Mouse (Mus musculus) retina, embryonic 14.5 days (tissue): ENCODE data around the gene Tcte2.

Experiments
- DNase-seq: peaks from one replicate; pipeline ENCODE4 v3.0.0-alpha.2; 2015; ENCODE audit warnings: low spot score

Gene Tcte2

GRCm38 (mm10) chr17:13745373-13745772 lies 16.3 kb downstream of the Tcte2 start:
- DNase-seq = peak; percentile 16

DNA sequence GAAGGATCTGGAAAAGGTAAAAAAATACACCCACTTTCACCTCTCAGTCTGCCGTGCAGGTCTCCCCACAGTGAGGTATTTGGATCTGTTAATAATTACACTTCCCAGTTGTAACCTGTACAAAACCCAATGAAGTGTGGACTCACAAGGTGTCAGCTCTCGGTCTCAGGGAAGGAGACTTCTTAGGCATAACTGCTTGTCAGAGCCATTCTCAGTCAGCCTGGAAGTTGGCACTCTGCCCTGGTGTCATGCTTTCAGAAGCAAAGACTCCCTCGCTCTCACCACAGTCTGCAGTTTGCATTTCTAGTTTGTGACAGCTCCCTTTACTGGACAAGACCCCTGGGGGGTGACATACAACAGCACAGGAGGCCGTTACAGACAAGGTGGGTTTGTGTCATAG lies 16.8 kb downstream of the Tcte2 start:
- DNase-seq = no peak

DNA sequence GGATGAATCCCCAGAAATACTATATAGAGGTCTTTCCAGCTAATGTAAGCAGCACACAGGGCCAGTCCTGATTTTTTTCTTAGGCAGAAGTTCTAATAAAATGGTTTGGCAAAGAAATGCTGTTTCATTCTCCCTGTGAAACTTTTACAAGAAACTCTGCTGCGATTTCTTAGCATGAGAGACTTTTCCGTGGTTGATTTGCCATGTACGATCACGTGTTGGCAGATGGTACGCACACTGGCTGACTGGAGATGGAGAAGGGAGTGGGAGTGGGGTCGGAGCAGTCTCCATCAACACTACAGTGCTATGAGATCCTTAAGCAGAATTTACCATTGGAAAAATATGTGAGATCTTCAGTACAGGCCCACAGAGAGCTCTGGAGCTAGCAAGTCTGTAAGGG lies 17.4 kb downstream of the Tcte2 start:
- DNase-seq = no peak

DNA sequence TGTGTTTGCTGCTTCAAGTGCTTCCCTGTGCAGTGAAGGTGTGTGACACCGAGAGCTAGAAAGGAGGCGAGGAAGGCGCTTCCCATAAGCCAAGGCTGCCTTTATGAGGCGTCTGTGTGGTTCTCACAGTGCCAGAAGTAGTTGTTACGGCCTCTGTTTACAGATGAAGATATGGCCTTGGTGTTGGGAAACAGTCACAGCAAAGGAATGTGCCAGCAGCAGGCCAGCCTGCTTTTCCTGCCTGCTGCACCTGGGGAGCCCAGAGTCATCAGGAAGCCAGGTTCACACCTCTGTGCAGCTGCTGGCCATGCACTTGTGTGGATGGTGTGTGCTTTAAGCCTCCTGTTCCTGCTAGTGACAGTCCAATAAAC lies 17.9 kb downstream of the Tcte2 start:
- no peak for DNase-seq

- DNase-seq = no peak
Observed at GRCm38 (mm10) chr17:13742941-13743708, 18.5 kb downstream of the Tcte2 start.

GRCm38 (mm10) chr17:13742334-13742733 lies 19.3 kb downstream of the Tcte2 start:
- DNase-seq = no peak

- DNase-seq = no peak
Observed at GRCm38 (mm10) chr17:13741611-13742010, 20.0 kb downstream of the Tcte2 start.

GRCm38 (mm10) chr17:13740796-13741195 lies 20.8 kb downstream of the Tcte2 start:
- DNase-seq = no peak

DNA sequence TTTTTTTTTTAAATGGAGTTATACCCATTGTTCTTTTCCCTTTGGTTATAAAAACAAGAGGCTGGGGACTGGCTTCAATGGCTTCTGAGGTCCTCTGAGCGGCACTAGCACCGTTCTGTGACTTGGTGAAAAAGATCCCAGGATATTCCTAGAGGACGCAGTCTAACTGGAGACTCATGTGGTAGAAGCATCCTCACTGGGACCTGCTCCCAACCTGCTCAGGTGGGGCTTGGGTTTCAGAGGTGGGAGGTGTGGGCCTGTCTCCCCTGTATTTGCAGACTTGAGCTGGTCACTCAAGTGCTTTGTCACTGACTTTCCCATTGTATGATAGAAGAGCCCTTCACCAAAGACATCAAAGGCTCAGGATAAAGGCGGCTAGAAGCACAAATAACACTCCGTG lies 21.6 kb downstream of the Tcte2 start:
- DNase-seq = no peak

DNA sequence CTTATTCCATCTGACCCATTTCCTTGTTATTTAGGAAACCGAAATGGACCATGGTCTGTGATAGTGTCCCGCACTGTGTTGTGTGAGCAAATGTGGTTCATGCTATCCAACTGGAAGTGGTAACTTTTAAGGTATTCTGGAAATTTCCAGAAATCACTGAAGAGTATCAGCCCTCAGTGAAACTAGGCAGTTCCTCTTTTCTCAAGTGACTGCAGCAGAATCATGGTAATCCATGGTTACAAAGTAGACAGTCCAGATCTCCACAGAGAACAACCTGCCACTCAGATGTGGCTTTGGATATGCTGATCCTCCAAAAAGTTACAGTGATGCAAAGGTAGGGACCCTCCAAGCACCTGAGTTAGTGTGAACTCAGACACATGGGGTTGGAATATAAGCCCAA lies 22.7 kb downstream of the Tcte2 start:
- no peak for DNase-seq

DNA sequence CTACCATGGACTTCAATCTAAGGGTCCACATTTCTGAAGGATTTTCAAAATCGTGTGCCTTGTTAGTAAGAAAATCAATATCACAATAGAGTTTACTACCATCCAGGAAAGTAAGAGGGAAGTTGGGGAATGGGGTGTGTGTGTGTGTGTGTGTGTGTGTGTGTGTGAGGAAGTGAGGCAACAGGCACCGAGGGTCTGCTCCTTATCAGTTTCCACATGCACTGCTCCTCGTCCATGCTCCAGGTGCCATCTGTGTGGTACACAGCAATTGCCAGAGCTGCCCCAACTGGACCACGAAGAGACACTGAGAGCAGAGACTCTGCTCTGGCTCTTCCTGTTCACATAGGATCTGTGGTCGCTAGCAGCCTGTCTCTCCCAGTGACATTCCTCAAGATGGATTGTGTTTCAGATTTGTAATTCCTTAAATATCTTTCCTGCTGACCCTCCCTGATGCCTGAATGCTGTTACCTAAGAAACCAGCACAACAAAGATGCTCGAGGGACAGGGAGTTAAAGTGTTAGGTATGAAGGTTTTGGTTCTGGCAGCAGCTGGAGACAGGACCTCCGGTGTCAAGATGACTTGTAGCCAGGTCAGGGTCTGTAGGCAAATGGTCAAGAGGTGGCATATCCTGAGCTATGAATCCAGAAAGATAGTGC lies 23.4 kb downstream of the Tcte2 start:
- DNase-seq = no peak

DNA sequence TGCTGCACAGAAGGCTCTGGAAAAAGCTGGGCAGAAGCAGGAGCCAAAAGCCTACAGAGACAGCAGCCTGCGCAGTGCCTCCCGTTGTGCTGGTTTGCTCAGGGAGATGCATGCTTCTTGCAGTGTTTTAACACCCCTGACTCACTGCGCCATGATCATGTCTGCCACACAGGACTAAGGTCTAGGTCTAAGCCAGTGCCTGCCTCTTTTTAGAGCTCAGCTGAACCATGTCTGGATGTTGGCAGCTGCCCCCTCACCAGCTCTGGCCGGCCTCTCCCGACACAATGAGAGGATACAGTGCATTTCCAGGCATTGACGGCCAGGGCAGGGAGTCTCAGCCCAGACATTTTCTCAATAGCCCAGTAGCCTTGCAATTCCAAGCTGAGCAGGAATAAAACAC lies 24.3 kb downstream of the Tcte2 start:
- no peak for DNase-seq

DNA sequence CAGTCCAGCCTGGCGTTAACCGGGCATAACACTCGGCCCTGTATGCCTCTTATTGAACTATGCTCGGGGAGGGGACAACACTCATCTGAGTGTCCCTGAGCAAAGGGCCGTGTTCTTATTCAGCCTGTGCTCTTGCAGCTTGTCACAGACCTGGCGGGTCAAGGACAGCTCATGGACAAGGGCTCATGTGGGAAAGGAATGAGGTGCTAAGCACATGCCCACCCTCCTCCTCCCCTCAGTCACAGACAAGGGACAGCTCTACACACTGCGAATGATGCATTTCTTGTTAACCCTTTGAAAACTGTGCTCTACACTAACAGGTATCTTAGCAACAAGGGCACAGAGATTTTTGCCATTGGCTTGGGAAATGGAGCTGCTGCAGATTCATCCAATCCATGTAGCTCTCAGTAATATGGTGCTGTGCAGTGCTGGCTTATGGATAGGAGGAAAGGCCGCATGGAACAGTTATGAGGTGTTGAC lies 25.8 kb downstream of the Tcte2 start:
- DNase-seq = no peak

DNA sequence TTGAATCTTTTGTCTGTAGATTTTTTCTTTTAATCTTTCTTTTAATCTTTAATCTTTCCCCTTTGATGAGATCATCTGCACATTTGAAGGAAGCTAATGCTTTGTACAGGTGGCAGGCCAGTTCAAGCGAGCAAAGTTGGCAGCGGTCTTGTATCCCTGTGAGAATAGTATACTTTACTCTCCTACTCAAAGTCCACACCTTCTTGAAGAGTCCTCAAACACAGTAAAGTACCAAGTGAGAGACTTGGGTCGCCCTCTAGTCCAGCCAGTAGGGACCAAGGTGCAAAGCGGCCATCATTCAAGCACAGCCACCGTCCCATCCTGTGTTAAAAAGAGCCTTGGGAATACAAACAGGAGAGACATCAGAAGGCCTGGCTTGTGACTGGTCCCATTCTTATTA lies 26.6 kb downstream of the Tcte2 start:
- DNase-seq = no peak

- no peak for DNase-seq
Observed at GRCm38 (mm10) chr17:13733971-13734370, 27.7 kb downstream of the Tcte2 start.

DNA sequence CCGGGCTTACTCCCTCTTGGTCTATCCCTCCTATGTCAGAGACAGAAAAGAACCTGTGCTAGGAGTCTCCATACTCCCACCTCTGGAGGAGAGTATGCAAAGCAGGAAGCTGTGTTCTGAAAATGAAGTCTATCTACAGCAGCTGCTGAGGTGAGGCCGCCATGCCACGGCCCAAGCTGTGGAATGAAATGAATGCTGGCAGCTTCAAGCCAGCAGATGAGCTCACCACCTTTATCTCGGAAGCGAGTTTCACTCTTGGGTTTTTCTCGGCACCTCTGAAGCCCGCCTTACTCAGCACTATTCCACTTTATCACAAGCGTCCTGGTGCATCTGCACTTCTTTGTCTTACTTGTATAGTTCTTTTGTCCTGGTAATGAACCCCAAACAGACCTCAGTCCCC lies 28.9 kb downstream of the Tcte2 start:
- DNase-seq = no peak

- peak; percentile 35 for DNase-seq
Observed at GRCm38 (mm10) chr17:13731727-13732112, 29.9 kb downstream of the Tcte2 start.

- DNase-seq = no peak
Observed at GRCm38 (mm10) chr17:13730980-13731726, 30.5 kb downstream of the Tcte2 start.

DNA sequence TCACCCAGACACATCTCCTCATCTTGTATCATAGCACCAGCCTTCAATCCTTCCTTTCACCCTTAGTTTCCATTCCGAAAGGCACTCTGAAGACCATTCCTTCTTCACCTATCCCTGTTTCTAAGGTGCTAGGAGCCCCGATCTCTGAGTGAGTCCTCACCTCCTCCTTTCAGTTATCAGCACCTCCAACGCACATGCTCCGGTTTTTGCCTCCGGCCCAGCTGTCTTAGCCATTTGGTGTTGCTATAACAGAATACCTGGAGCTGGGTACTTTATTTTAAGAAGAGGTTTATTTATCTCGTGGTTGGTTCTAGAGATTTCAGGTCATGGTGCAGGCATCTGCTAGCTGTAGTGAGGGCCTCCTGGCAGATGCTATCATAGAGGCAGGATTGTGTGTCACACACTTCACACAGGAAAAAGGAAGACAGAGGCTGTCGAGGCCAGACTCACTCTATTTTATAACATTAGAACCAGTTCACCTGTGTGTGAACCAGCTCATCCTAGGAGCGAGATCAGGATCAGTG lies 34.7 kb downstream of the Tcte2 start:
- DNase-seq = no peak

- no peak for DNase-seq
Observed at GRCm38 (mm10) chr17:13725004-13725550, 36.5 kb downstream of the Tcte2 start.

DNA sequence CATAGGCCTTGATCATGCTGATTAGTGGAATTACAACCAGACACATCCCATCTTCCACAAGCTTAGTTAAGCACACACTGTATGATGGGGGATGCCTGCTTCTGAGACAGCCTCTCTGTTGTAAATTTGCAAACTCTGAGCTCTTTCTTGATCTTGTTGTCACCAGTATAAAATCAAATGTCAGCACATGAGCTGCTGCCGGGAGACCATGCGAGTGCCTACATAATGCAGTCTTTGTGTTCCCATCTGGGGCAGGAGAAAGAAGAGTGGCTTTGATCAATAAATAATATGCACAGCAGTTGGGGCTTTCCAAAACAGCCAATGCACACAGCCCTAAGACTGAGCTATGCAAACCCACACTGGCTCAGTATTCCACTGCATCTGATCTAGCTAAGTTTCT lies 39.2 kb downstream of the Tcte2 start:
- peak; percentile 21 for DNase-seq

- no peak for DNase-seq
Observed at GRCm38 (mm10) chr17:13721372-13721771, 40.3 kb downstream of the Tcte2 start.
